Mouse (Mus musculus): ENCODE measurements around the gene Polr1a. TPM values are rescaled to one million over a fixed set of nuclear protein-coding genes. Genes with fewer than 3 reads are reported as not detected.

Gene Polr1a
- polyA plus RNA-seq (2012; rRNA removed; ENCODE audit: low replicate concordance): 6.5 and 7.5 TPM in 2 replicates

GRCm38 (mm10) chr6:71908481-71909381, at the start of gene Polr1a, which contains the start of gene Ptcd3:
TSS of gene Polr1a (plus strand) at chr6:71909053.
TSS of gene Ptcd3 (minus strand) at chr6:71908750.

Other genes with a start within 250 kb of the Polr1a start
- 0.63 and 0.64 TPM in 2 replicates for gene Reep1, start 201.5 kb upstream of the Polr1a start, polyA plus RNA-seq (2012; rRNA removed; ENCODE audit: low replicate concordance)
- gene Mrpl35, start 82.1 kb upstream of the Polr1a start, polyA plus RNA-seq (2012; rRNA removed; ENCODE audit: low replicate concordance): 2.4 TPM in 2 replicates
- 31.8 and 67.2 TPM in 2 replicates for gene Immt, start 77.7 kb upstream of the Polr1a start, polyA plus RNA-seq (2012; rRNA removed; ENCODE audit: low replicate concordance)
- gene Ptcd3, start 303 bp upstream of the Polr1a start, polyA plus RNA-seq (2012; rRNA removed; ENCODE audit: low replicate concordance): 1.3 and 1.7 TPM in 2 replicates
- 2.4 and 2.7 TPM in 2 replicates for gene St3gal5, start 188.5 kb downstream of the Polr1a start, polyA plus RNA-seq (2012; rRNA removed; ENCODE audit: low replicate concordance)

All from duodenum, adult 2 months (tissue).